Mouse (Mus musculus): Measurements from ENCODE around the gene Olfr548-ps1.

The Olfr548-ps1 gene

DNA sequence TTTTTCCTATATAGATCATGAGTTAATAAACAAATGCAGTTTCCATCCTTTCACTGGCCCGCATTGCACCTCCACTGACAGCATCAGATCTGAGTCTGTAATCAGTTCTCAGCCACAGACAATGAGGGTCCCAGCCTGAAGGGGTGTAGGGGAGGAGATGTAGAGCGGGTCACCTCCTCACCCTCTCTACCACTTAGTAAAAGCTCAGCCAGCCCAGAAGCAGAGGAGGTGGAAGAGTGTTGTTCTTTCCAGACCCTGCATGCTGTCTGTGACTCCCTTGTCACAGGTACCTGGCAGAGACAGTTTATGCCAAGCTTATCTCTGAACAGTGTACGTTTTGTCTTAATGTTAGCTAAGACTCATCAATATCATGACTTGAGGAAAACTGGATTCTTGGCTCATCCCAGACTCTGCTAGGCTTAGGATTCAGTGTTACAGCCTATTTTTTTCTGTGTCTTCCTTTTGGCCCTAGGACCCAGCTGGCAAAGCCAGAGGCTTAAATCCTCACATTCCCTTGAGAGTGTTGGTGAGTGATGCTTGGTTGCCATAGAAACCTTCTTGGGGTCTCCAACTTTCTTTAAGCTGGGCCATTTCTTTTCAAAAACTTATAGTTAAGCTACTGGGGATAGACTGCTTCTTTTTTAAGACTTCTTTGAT, 32.6 kb downstream of the Olfr548-ps1 start:
- no peak for DNase-seq (ENCODE audit: low spot score)

- DNase-seq (ENCODE audit: low spot score), result no peak
Measured at GRCm38 (mm10) chr7:102575998-102576397, 35.3 kb downstream of the Olfr548-ps1 start.

- no peak for DNase-seq (ENCODE audit: low spot score)
Measured at GRCm38 (mm10) chr7:102591786-102592185, 51.1 kb downstream of the Olfr548-ps1 start, which contains the start of gene Olfr551. Gene Olfr551 (minus strand): TSS chr7:102591886.

All from adipocyte (in vitro differentiated cells).